Mouse (Mus musculus) cerebellum, adult 2 months (tissue): Measurements from ENCODE around the gene H3f3b.

ENCODE experiments used
- CTCF ChIP-seq: fragments of 200-500 bp; IDR thresholded peaks from 2 replicates; pipeline ENCODE4 v1.5.1; 2011; ENCODE audit warnings: low read depth, mild to moderate bottlenecking, control low read depth, low read length, moderate library complexity, borderline replicate concordance; ENCODE audit not compliant: insufficient read depth
- POLR2A ChIP-seq: fragments of 200-500 bp; IDR thresholded peaks from 2 replicates; pipeline ENCODE4 v1.6.1; 2011; ENCODE audit warnings: low read length, control low read depth, borderline replicate concordance; ENCODE audit not compliant: insufficient read depth

DNA sequence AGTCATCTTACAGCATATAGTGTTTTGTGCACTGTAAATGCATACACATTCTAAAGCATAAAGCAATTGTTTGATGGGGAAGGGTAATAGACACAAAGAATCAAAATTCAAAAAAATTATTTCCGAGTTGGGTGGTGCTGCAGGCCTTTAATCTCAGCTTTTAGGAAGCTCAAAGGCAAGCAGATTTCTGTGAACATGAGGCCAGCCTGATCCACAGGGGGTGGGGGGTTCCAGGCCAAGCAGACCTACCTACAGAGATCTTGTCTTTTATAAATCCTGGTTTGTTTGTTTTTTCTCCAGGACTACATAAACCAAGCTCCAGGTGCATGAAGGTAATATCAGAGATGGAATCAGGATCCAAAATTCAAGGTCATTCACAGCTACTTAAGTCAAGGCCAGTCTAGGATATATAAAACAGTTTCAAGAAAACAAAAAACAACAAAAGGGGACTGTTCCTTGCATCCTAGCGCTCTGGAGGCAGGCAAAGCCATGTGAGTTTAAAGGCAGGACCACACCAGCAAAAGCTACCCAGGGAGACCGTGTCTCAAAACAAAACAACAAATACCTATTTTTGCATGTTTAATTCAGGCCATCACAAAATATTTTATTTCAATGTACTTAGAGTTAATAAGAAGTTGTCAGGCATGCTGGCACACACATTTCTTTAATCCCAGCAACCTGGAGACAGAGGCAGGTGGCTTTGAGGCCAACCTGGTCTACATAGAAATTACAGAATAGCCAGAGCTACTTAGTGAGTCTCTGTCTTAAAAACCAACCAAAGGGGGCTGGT lies 2.5 kb downstream of the H3f3b start:
- TF ChIP-seq CTCF (no peak), POLR2A (no peak)
